Mouse (Mus musculus): Measurements from ENCODE around the gene Simc1. TPM values are rescaled to one million over a fixed set of nuclear protein-coding genes. Genes with fewer than 3 reads are reported as not detected.
"Not testable (repeated sequence)": the region's sequence is repeated elsewhere in the genome, so short reads cannot be mapped to it uniquely, and the experiment has no call there.

The Simc1 gene
- polyA plus RNA-seq, 1 experiment from 2014 or later: 15.6 TPM

DNA sequence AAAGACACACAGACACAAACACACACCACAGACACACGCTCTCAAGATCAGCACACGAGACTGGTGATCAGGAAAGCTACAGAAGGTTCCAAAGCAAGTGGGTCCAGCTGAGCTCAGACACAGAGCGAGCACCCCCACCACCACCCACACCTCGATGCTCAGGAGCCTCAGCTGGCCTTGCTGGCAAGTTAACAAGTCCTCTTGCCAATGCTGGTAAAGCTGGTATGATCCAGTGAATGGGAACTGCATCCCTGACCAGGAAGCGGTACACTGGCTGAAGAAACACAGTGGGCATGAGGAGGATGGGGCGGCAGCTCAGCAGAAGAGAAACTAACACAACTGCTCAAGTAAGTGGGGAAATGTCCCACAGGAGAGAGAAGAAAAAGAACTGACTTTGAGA lies 12.2 kb upstream of the Simc1 start:
- Histone ChIP-seq H3K4me1 (no peaks in the 10 kb centered on the region), H3K4me3 (replicated peaks) (no peak overlapping the region), H3K27me3 (0 out of 2 replicates have a peak, but pooled peaks cover 2% of the 10 kb centered on the region), H3K9me3 (replicated peaks) (no peaks in the 10 kb centered on the region), H3K27ac (no peak overlapping the region), H3K9ac (no peak overlapping the region), H3K36me3 (no peaks in the 10 kb centered on the region), H3K4me2 (no peak overlapping the region)
- WGBS: 84% methylated on average over 6 of the region's 6 CpGs
- no peak for ATAC-seq (replicated peaks; ENCODE audit: low FRiP score)

DNA sequence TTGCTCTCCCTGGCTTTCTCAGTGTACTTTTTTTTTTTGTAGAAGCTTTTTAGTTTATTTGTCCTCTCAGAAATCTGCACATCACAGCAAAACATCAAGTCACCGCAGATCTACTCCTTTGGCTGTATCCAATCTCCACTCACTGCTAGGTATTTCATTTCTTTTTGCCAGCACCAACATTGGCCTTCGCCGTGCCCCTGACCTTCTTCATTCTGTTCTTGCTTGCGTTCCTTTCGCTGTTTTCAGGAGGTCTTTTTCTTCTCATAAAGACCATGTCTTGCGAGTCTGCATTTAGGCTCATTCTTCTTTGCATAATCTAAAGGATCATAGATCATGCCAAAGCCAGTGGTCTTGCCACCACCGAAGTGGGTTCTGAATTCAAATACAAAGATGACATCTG lies 4.0 kb upstream of the Simc1 start:
- not testable (repeated sequence) for H3K9me3 ChIP-seq (replicated peaks); H3K4me2 ChIP-seq; H3K27me3 ChIP-seq; H3K36me3 ChIP-seq; H3K4me3 ChIP-seq (replicated peaks); H3K9ac ChIP-seq; H3K27ac ChIP-seq; ATAC-seq (replicated peaks; ENCODE audit: low FRiP score)
- WGBS: 92% methylated on average over 7 of the region's 7 CpGs
- peaks cover 13% of the 10 kb centered on the region for H3K4me1 ChIP-seq

DNA sequence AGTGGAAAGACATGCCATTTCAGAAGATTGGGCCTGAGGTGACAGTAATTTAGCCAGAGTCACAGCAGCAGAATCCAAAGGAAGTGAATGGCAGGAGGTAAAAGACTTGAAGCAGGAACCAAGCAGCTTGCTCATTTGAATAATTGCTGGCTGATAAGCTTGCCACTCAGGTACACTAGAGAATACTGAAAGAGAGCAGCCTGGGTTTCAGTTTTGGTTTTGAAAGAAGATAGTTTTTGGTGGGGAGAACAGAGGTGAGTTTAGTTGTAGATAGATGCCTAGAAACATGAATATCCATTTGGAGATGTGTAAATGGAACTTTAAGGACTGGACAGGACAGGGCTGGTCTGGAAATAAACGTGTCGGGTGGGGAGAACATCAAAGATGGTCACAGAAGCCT lies 2.2 kb upstream of the Simc1 start:
- ATAC-seq (replicated peaks; ENCODE audit: low FRiP score): no peak
- Histone ChIP-seq H3K27me3 (no peaks in the 10 kb centered on the region), H3K9me3 (replicated peaks) (no peaks in the 10 kb centered on the region), H3K4me3 (replicated peaks) (no peak overlapping the region), H3K9ac (no peak overlapping the region), H3K36me3 (no peaks in the 10 kb centered on the region), H3K27ac (no peak overlapping the region), H3K4me2 (no peak overlapping the region), H3K4me1 (peaks cover 22% of the 10 kb centered on the region)
- WGBS: 72% methylated on average over 2 of the region's 2 CpGs

DNA sequence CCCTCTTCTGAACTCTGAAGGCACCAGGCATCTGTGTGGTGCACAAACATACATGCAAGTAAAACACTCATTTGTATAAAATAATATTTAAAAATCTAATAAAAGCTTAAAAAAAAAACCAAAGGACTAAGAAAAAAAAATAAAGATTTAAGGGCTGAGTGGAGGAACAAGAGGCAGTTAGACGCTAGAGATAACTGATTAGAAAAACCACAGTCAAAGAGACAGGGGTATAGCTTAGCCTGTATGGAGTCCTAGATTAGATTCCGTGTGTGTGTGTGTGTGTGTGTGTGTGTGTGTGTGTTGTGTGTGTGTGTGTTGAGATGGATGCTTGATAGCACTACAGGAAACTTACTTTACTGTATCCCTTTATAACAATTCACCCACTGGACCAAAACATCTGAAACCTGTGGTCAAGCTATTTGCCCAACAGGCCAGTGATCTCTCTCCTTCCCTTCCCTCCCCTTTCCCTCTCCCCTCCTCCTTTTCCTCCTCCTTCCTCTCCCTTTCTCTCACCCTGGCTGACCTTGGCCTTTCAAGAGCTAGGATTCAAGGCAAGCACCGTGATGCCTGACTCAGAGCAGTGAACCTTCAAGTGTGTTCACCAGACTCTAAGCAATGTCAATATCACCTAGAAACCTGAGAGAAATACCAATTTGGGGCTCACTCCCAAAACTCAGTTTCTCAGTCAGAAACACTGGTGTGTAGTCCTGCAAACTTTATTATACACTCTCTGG lies 1.5 kb upstream of the Simc1 start:
- Histone ChIP-seq H3K4me2 (no peak overlapping the region), H3K27ac (no peak overlapping the region), H3K9me3 (replicated peaks) (no peaks in the 10 kb centered on the region), H3K4me3 (replicated peaks) (no peak overlapping the region), H3K27me3 (no peaks in the 10 kb centered on the region), H3K4me1 (peaks cover 22% of the 10 kb centered on the region), H3K36me3 (no peaks in the 10 kb centered on the region), H3K9ac (no peak overlapping the region)
- WGBS: 48% methylated on average over 3 of the region's 3 CpGs
- ATAC-seq (replicated peaks; ENCODE audit: low FRiP score): no peak

DNA sequence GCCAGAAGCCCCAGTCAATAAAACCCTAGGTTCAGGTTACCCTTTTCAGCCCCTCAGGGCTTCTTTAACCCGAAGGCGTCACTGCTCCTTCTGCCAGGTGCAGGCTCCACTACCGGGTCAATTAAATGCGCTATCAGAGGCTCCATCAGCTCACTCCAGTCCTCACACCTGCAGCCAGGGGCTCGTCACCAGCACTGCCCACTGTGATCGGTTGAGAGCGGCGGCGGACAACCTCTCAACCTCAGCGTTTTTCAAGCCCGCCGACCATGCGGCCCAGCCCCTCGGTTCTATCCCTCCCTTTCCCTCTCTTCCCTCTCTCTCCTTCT lies 338 bp upstream of the Simc1 start:
- H3K9me3 ChIP-seq (replicated peaks): no peaks in the 10 kb centered on the region
- WGBS: 2% methylated on average over 14 of the region's 14 CpGs
- H3K27me3 ChIP-seq: no peaks in the 10 kb centered on the region
- H3K27ac ChIP-seq: peak overlapping the region; percentile 74
- H3K4me3 ChIP-seq (replicated peaks): peak overlapping the region; percentile 67
- H3K4me2 ChIP-seq: peak overlapping the region; percentile 90
- ATAC-seq (replicated peaks; ENCODE audit: low FRiP score): peak; percentile 80; the same call in 1 of the 2 replicates
- no peaks in the 10 kb centered on the region for H3K36me3 ChIP-seq
- peaks cover 22% of the 10 kb centered on the region for H3K4me1 ChIP-seq
- H3K9ac ChIP-seq: peak overlapping the region; percentile 67

DNA sequence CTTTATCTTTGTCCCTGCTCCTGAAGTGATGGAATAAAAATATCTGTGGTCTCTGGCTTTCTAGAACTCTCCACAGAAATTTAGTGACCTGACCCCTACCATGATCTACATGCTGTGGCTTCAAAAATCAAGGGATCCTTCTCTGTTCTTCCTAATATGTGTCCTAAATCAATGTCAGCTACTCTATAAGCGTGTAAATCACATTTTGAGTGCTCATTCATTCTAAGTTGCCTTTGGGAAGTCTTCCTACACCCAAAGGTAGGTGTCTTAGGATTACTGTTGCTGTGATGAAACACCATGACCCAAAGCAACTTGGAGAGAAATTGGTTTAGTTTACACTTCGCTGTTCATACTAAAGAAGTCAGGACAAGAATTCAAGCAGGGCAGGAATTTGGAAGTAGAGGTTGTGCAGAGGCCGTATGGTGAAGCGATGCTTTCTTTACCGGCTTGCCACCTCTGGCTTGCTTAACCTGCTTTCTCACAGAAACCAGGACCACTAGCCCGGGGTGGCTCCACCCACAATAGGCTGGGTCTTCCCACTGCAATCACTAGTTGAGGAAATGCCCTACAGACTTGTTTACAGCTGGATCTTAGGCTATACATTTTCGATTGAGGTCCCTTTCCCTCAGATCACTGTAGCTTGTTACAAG lies 1.2 kb downstream of the Simc1 start:
- H3K4me2 ChIP-seq: peak overlapping the region; percentile 90
- ATAC-seq (replicated peaks; ENCODE audit: low FRiP score): no peak
- H3K9me3 ChIP-seq (replicated peaks): no peaks in the 10 kb centered on the region
- 21% methylated on average over 7 of the region's 7 CpGs for WGBS
- peak overlapping the region; percentile 67 for H3K4me3 ChIP-seq (replicated peaks)
- H3K9ac ChIP-seq: peak overlapping the region; percentile 67
- H3K4me1 ChIP-seq: peaks cover 22% of the 10 kb centered on the region
- no peaks in the 10 kb centered on the region for H3K36me3 ChIP-seq
- H3K27me3 ChIP-seq: no peaks in the 10 kb centered on the region
- no peak overlapping the region for H3K27ac ChIP-seq

DNA sequence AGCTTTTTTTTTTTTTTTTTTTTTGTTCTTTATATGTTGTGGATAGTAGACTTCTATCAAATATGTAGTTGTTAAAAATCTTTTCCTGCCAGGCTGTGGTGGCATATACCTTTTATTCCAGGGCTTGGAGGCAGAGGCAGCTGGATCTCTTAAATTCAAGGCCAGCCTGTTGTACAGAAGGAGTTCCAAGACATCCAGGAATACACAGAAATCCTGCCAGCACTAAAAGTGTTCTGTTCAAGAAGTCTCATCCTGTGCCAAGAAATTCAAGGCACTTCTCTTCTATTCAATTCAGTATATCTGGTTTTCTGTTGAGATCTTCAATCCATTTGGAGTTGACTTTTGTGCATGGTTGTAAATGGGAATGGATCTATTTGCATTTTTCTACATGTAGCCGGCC lies 2.3 kb downstream of the Simc1 start:
- no peak overlapping the region for H3K27ac ChIP-seq
- 97% methylated on average over 1 of the region's 1 CpGs for WGBS
- H3K4me2 ChIP-seq: no peak overlapping the region
- no peak overlapping the region for H3K9ac ChIP-seq
- H3K9me3 ChIP-seq (replicated peaks): no peaks in the 10 kb centered on the region
- peaks cover 22% of the 10 kb centered on the region for H3K4me1 ChIP-seq
- no peaks in the 10 kb centered on the region for H3K27me3 ChIP-seq
- no peak for ATAC-seq (replicated peaks; ENCODE audit: low FRiP score)
- H3K4me3 ChIP-seq (replicated peaks): no peak overlapping the region
- 0 out of 2 replicates have a peak, but pooled peaks cover 2% of the 10 kb centered on the region for H3K36me3 ChIP-seq

DNA sequence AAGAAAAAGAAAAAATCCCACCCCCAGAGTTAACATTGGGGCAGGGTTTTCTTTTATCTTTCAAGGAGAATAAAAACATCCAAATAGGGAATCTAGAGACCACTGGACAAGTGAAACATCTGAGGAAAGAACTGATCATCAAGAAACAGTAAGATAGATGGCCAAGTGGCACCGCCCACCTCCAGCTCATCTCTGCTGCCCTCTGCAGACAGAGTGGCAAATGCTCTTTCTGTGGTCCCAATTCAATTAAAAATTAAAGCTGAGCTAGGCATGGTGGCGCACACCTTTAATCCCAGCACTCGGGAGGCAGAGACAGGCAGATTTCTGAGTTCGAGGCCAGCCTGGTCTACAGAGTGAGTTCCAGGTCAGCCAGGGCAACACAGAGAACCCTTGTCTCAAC lies 16.6 kb downstream of the Simc1 start:
- H3K9ac ChIP-seq: no peak overlapping the region
- H3K4me2 ChIP-seq: no peak overlapping the region
- H3K4me3 ChIP-seq (replicated peaks): no peak overlapping the region
- H3K4me1 ChIP-seq: no peaks in the 10 kb centered on the region
- 91% methylated on average over 4 of the region's 4 CpGs for WGBS
- 0 out of 2 replicates have a peak, but pooled peaks cover 4% of the 10 kb centered on the region for H3K9me3 ChIP-seq (replicated peaks)
- no peak overlapping the region for H3K27ac ChIP-seq
- ATAC-seq (replicated peaks; ENCODE audit: low FRiP score): no peak
- no peaks in the 10 kb centered on the region for H3K27me3 ChIP-seq
- peaks cover 26% of the 10 kb centered on the region for H3K36me3 ChIP-seq

DNA sequence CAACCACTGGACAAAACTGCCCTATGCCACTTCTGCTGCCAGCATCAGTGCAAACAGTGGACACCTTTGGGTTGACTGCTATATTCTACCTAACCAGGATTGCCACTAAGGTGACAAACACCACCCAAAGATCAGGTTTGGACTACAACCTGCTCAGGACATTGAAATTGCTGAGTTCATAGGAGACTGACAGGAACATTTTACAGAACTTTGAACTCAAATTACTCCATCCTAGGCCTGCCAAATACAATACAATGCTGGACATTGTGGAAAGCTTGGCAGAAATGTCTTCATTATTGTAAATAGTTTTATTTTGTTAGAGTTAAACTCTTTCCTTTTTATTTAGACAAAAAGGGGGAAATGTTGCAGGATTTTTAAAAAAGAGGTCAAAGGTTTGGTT lies 17.6 kb downstream of the Simc1 start:
- Histone ChIP-seq H3K36me3 (peaks cover 28% of the 10 kb centered on the region), H3K4me1 (no peaks in the 10 kb centered on the region), H3K9me3 (replicated peaks) (no peaks in the 10 kb centered on the region), H3K4me3 (replicated peaks) (no peak overlapping the region), H3K27me3 (no peaks in the 10 kb centered on the region), H3K4me2 (no peak overlapping the region), H3K9ac (no peak overlapping the region), H3K27ac (no peak overlapping the region)
- ATAC-seq (replicated peaks; ENCODE audit: low FRiP score): no peak

DNA sequence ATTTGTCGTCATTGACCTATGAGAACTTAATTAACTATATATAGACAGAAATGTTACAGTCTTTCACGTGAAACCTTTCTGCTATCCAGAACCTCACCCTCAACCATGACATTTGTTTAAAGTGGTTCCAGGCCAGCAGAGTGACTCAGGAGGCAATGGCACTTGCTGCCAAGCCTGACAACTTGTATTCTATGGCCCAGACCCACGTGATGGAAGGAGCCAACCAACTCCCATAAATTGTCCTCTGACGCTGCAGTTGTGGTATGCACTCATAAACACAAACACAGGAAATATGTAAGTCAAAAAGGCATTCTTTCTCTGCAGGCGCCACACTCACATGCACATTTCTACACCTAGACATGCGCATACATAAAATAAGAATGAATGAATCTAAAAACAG lies 23.6 kb downstream of the Simc1 start:
- no peaks in the 10 kb centered on the region for H3K4me1 ChIP-seq
- WGBS: 88% methylated on average over 6 of the region's 6 CpGs
- H3K9ac ChIP-seq: no peak overlapping the region
- H3K4me3 ChIP-seq (replicated peaks): no peak overlapping the region
- H3K4me2 ChIP-seq: no peak overlapping the region
- no peak for ATAC-seq (replicated peaks; ENCODE audit: low FRiP score)
- H3K27me3 ChIP-seq: no peaks in the 10 kb centered on the region
- H3K9me3 ChIP-seq (replicated peaks): no peaks in the 10 kb centered on the region
- H3K36me3 ChIP-seq: peaks cover 78% of the 10 kb centered on the region
- no peak overlapping the region for H3K27ac ChIP-seq

DNA sequence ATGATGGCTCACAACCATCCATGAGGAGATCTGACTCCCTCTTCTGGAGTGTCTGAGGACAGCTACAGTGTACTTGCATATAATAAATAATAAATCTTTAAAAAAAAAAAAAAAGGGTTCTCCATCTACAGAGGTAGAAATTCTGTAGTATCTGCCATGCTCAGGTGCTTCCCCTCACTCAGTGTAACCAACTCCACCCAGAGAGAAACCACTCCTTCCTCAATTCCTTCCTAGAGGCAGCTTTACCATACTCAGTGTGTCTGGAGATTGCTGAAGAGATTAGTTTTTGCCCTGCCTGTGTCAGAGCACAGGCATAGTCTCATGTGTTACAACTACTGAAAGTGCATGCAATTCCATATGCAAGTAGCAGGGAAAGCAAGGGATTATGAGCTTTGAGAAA lies 28.6 kb downstream of the Simc1 start:
- no peak overlapping the region for H3K4me3 ChIP-seq (replicated peaks)
- H3K9ac ChIP-seq: no peak overlapping the region
- H3K4me1 ChIP-seq: no peaks in the 10 kb centered on the region
- H3K36me3 ChIP-seq: peaks cover 82% of the 10 kb centered on the region
- H3K27me3 ChIP-seq: no peaks in the 10 kb centered on the region
- no peaks in the 10 kb centered on the region for H3K9me3 ChIP-seq (replicated peaks)
- no peak overlapping the region for H3K4me2 ChIP-seq
- H3K27ac ChIP-seq: no peak overlapping the region
- no peak for ATAC-seq (replicated peaks; ENCODE audit: low FRiP score)

DNA sequence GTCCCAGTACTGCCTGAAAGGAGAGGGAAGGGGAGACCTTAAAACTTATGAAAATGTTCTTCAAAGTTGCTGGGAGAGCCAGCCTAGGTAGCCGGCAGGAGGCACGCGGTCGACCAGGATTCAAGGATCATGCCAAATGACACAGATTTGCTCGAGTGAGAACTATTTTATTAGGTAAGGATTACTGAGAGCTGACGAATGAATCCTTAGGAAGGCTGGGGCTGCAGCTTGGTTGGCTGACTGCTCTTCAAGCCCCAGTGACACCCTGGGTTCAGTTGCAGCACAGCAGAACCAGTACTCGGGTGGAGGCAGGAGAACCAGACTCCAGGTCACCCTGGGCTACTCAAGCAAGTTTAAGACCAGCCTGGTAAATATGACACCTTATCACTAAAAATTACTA lies 44.5 kb downstream of the Simc1 start:
- no peaks in the 10 kb centered on the region for H3K27me3 ChIP-seq
- H3K4me2 ChIP-seq: no peak overlapping the region
- WGBS: 88% methylated on average over 7 of the region's 7 CpGs
- H3K36me3 ChIP-seq: peaks cover 74% of the 10 kb centered on the region
- H3K9me3 ChIP-seq (replicated peaks): no peaks in the 10 kb centered on the region
- H3K4me1 ChIP-seq: no peaks in the 10 kb centered on the region
- no peak overlapping the region for H3K4me3 ChIP-seq (replicated peaks)
- H3K9ac ChIP-seq: no peak overlapping the region
- no peak overlapping the region for H3K27ac ChIP-seq
- no peak for ATAC-seq (replicated peaks; ENCODE audit: low FRiP score)

DNA sequence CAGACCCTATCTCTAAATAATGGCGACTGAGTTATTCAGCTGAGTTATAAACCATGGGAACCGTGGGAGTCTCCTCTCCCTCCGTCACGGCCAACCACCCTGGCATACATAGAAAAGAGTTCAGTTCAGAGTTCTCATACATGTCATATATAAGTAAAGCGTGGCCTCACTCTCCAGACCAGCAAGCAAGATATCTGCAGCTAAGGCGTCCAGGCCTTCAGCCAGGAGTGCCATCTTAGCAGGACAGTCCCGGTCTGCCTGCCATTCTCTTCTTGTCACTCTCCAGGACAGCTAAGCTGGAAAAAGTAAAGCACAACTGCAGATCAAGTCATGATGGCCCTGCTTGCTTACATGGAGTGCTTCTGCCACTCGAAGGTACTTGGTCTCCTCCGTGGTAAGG lies 52.6 kb downstream of the Simc1 start:
- ATAC-seq (replicated peaks; ENCODE audit: low FRiP score): no peak
- Histone ChIP-seq H3K4me2 (no peak overlapping the region), H3K27me3 (no peaks in the 10 kb centered on the region), H3K9ac (no peak overlapping the region), H3K27ac (no peak overlapping the region), H3K9me3 (replicated peaks) (no peaks in the 10 kb centered on the region), H3K4me3 (replicated peaks) (no peak overlapping the region), H3K4me1 (no peaks in the 10 kb centered on the region), H3K36me3 (peaks cover 98% of the 10 kb centered on the region)
- WGBS: 90% methylated on average over 9 of the region's 9 CpGs

Measured in kidney, embryonic 15.5 days (tissue).